Mouse (Mus musculus) midbrain, embryonic 10.5 days (tissue): ENCODE measurements around the gene Def8. TPM values are rescaled to one million over a fixed set of nuclear protein-coding genes. Genes with fewer than 3 reads are reported as not detected.
A peak's percentile ranks its signal among the peaks of the same experiment; 100 is the strongest.
"Not testable (repeated sequence)": the region's sequence is repeated elsewhere in the genome, so short reads cannot be mapped to it uniquely, and the experiment has no call there.

Experiments
- DNase-seq: peaks from one replicate; pipeline ENCODE4 v3.0.0-alpha.2; 2017; ENCODE audit warnings: low spot score
- H3K27ac ChIP-seq: fragments of 300-500 bp; sonication (generic); replicated peaks from 2 replicates; pipeline ENCODE4 v1.5.1; 2016; ENCODE audit warnings: mild to moderate bottlenecking
- H3K27me3 ChIP-seq: fragments of 300-500 bp; sonication (generic); 2 replicates; pipeline ENCODE4 v1.6.1; 2016; ENCODE audit warnings: low read depth, mild to moderate bottlenecking; ENCODE audit not compliant: poor library complexity, severe bottlenecking
- H3K36me3 ChIP-seq: fragments of 300-500 bp; sonication (generic); 2 replicates; pipeline ENCODE4 v1.6.1; 2016; ENCODE audit warnings: mild to moderate bottlenecking, moderate library complexity
- H3K4me1 ChIP-seq: fragments of 300-500 bp; sonication (generic); 2 replicates; pipeline ENCODE4 v1.6.1; 2016
- H3K4me3 ChIP-seq: fragments of 300-500 bp; sonication (generic); 2 replicates; pipeline ENCODE4 v1.5.1; 2016; ENCODE audit warnings: mild to moderate bottlenecking, moderate library complexity
- H3K9me3 ChIP-seq: fragments of 300-500 bp; sonication (generic); replicated peaks from 2 replicates; pipeline ENCODE4 v1.6.1; 2016; ENCODE audit warnings: mild to moderate bottlenecking
- WGBS: fragments of 180-500 bp; shearing (Covaris S2); methylation state at CpG from one replicate; pipeline ENCODE4 v1.1.7; 2016; 5-methylcytosine and 5-hydroxymethylcytosine counted together
- polyA plus RNA-seq: library from polyadenylated mRNA; unstranded; fragments of >200 nt; fragmentation: Nextera tagmentation; extraction: Ambion mirVana; gene quantifications from 2 replicates; pipeline ENCODE4 v1.2.1, GENCODE M21; 2016

The Def8 gene
- polyA plus RNA-seq, 1 experiment from 2014 or later, result 42.1 TPM

GRCm38 (mm10) chr8:123428939-123429721 lies 5.8 kb downstream of the Def8 start:
- DNase-seq, result no peak
- no peak overlapping the region for H3K27ac ChIP-seq
- peaks cover 75% of the 10 kb centered on the region for H3K9me3 ChIP-seq
- H3K27me3 ChIP-seq, result no peaks in the 10 kb centered on the region
- no peaks in the 10 kb centered on the region for H3K4me1 ChIP-seq
- WGBS, result 94% methylated on average over 23 of the region's 23 CpGs
- no peaks in the 10 kb centered on the region for H3K36me3 ChIP-seq
- no peak overlapping the region for H3K4me3 ChIP-seq

GRCm38 (mm10) chr8:123429722-123430013 lies 6.3 kb downstream of the Def8 start:
- not testable (repeated sequence) for H3K4me1 ChIP-seq
- WGBS, result 93% methylated on average over 15 of the region's 15 CpGs
- peaks cover 79% of the 10 kb centered on the region for H3K9me3 ChIP-seq

DNA sequence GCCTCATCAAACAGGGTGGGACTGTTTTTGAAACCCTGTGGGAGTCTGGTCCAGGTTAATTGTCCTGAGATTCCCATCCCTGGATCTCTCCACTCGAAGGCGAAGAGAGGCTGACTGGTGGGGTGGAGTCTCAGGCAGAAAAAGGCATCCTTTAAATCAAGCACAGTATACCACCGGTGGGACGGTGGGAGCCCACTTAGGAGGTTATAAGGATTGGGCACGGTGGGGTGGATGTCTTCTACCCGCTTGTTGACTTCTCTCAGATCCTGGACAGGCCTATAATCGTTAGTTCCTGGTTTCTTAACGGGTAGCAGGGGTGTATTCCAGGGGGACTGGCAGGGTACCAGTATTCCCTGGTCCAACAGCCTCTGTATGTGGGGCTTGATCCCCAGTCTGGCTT lies 7.6 kb downstream of the Def8 start:
- H3K36me3 ChIP-seq, H3K27me3 ChIP-seq, H3K4me3 ChIP-seq, H3K4me1 ChIP-seq, H3K27ac ChIP-seq, DNase-seq: not testable (repeated sequence)
- WGBS, result 91% methylated on average over 8 of the region's 8 CpGs
- H3K9me3 ChIP-seq, result peaks cover 85% of the 10 kb centered on the region

More at GRCm38 (mm10) chr8:123429722-123430013, 6.3 kb downstream of the Def8 start:
- not testable (repeated sequence) for H3K36me3 ChIP-seq, DNase-seq, H3K27me3 ChIP-seq, H3K27ac ChIP-seq, H3K4me3 ChIP-seq

DNA sequence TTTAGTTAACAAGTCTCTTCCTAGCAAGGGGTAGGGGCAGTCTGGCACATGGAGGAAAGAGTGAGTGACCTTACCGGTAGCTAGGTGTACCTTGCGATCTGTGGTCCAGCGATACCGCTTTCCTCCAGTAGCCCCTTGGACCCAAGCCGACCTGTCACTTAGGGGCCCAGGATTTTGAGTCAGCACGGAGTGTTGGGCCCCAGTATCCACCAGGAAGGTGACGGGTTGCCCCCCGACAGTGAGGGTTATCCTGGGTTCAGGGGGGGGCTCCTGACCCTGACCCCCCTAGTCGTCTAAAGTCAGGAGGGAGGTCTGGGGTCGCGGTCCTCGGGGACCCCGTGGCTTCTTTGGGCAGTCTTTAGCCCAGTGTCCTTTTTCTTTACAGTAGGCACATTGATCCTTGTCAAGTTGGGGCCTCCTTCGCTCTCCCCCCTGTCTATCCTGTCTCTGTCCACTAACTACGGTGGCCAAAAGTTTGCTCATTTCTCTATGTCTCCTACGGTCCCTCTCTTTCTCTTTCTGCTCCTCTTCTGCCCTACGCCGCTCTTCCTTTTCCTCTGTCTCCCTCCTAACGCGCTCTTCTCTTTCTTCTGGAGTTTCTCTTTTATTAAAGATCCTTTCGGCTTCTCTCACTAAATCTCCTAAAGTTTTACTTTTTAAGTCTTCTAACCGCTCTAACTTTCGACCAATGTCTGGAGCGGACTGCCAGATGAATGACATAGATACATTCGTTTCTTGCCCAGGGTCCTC lies 8.5 kb downstream of the Def8 start:
- H3K27ac ChIP-seq, result no peak overlapping the region
- 97% methylated on average over 25 of the region's 25 CpGs for WGBS
- peaks cover 79% of the 10 kb centered on the region for H3K9me3 ChIP-seq
- no peaks in the 10 kb centered on the region for H3K27me3 ChIP-seq
- no peaks in the 10 kb centered on the region for H3K36me3 ChIP-seq
- no peak for DNase-seq
- no peaks in the 10 kb centered on the region for H3K4me1 ChIP-seq
- no peak overlapping the region for H3K4me3 ChIP-seq

- no peak for DNase-seq
- WGBS, result 93% methylated on average over 16 of the region's 16 CpGs
Observed at GRCm38 (mm10) chr8:123432381-123432780, 9.1 kb downstream of the Def8 start.

GRCm38 (mm10) chr8:123433241-123433974 lies 10.1 kb downstream of the Def8 start:
- not testable (repeated sequence) for H3K4me1 ChIP-seq, H3K27ac ChIP-seq
- 97% methylated on average over 47 of the region's 47 CpGs for WGBS

More at GRCm38 (mm10) chr8:123432381-123432780, 9.1 kb downstream of the Def8 start:
- Histone ChIP-seq H3K9me3 (peaks cover 74% of the 10 kb centered on the region), H3K36me3 (no peaks in the 10 kb centered on the region), H3K4me3 (no peak overlapping the region), H3K4me1 (no peaks in the 10 kb centered on the region), H3K27ac (no peak overlapping the region), H3K27me3 (no peaks in the 10 kb centered on the region)

GRCm38 (mm10) chr8:123441788-123442187 lies 18.5 kb downstream of the Def8 start:
- Histone ChIP-seq H3K27me3 (no peaks in the 10 kb centered on the region), H3K36me3 (no peaks in the 10 kb centered on the region), H3K27ac (no peak overlapping the region), H3K4me1 (peaks cover 15% of the 10 kb centered on the region), H3K9me3 (0 out of 2 replicates have a peak, but pooled peaks cover 6% of the 10 kb centered on the region), H3K4me3 (no peak overlapping the region)
- no peak for DNase-seq
- 90% methylated on average over 2 of the region's 2 CpGs for WGBS

More at GRCm38 (mm10) chr8:123433241-123433974, 10.1 kb downstream of the Def8 start:
- DNase-seq, H3K27me3 ChIP-seq, H3K4me3 ChIP-seq, H3K36me3 ChIP-seq: not testable (repeated sequence)
- H3K9me3 ChIP-seq, result peaks cover 68% of the 10 kb centered on the region

DNA sequence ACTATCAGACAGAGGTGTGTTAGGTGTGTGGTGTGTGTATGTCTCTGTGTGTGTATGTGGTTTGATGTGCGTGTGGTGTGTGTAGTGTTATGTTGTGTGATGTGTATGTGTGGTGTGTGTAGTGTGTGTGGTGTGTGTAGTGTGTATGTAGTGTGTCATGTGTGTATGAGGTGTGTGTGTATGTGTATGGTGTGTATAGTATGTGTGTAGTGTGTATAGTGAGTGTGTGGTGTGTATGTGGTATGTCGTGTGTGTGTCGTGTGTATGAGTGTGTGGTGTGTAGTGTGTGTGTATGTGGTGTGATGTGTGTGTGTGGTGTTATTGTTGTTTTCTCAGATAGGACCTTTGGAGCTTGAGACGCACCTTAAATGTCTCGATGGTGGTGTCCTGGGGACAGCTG lies 19.0 kb downstream of the Def8 start:
- 0 out of 2 replicates have a peak, but pooled peaks cover 4% of the 10 kb centered on the region for H3K9me3 ChIP-seq
- H3K27me3 ChIP-seq, result no peaks in the 10 kb centered on the region
- peak overlapping the region; percentile 94; the same call in 1 of the 2 replicates for H3K27ac ChIP-seq
- WGBS, result 82% methylated on average over 5 of the region's 5 CpGs
- peak overlapping the region; percentile 66 for H3K4me3 ChIP-seq
- H3K36me3 ChIP-seq, result no peaks in the 10 kb centered on the region
- peaks cover 15% of the 10 kb centered on the region for H3K4me1 ChIP-seq
- DNase-seq, result no peak

DNA sequence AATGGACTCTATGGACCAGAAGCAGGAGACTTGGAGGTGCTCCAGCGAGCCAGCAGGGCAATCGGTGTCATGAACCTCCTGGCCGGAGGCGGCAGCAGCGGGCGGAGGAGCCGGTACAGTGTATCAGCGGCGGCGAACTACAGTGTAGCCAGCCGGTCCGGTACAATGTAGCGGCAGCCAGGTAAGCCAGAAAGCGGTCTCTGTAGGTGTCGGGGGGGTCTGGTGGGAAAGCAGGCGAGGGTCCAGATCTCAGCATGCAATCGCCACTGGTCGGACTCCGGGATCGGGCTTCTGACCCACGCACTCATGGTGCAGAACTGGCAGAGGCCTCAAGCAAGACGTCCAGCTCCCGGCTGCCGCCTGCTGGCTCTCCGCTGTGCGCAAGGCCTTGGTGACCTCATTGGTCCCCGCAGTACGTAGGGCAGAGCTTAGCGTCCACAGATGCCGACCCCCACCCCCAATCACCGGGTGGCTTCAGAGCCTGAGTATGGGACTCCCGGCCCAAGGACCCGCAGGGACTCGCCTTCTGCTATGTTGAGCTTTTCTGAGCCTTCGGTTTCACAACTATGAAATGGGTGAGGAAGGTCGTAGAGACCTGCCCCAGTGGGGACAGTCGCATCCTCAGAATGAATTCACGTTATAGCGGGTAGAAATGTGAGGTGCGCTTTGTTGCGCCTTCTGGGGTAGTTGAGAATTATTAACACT lies 19.7 kb downstream of the Def8 start:
- Histone ChIP-seq H3K9me3 (no peaks in the 10 kb centered on the region), H3K27me3 (no peaks in the 10 kb centered on the region), H3K27ac (peak overlapping the region; percentile 94), H3K4me3 (peak overlapping the region; percentile 66), H3K36me3 (no peaks in the 10 kb centered on the region), H3K4me1 (peaks cover 15% of the 10 kb centered on the region)
- 1% methylated on average over 41 of the region's 41 CpGs for WGBS
- DNase-seq, result peak; percentile 93

GRCm38 (mm10) chr8:123443576-123443921 lies 20.2 kb downstream of the Def8 start:
- Histone ChIP-seq H3K9me3 (no peaks in the 10 kb centered on the region), H3K36me3 (no peaks in the 10 kb centered on the region), H3K27ac (peak overlapping the region; percentile 94), H3K4me3 (peak overlapping the region; percentile 66), H3K4me1 (peaks cover 15% of the 10 kb centered on the region), H3K27me3 (no peaks in the 10 kb centered on the region)
- 33% methylated on average over 4 of the region's 4 CpGs for WGBS
- no peak for DNase-seq

DNA sequence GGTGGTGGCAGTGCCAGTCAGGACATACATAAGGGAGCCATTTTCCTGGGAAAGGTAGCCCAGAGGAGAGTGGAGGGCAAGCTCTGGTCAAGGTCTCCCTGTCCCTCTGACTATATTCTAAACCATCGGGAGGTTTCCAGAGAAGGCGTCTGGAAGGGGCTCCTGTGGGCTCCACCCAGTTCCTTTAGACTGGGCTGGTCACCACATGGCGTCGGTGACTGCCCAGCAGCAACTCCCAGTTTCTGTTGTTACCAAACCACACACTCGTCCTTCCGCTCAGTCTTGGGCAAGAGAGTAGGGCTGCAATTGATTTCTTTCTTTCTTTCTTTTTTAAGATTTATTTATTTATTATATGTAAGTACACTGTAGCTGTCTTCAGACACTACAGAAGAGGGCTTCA lies 20.8 kb downstream of the Def8 start:
- Histone ChIP-seq H3K27ac (no peak overlapping the region), H3K9me3 (no peaks in the 10 kb centered on the region), H3K36me3 (peaks cover 3% of the 10 kb centered on the region), H3K4me3 (peak overlapping the region; percentile 66; the same call in 1 of the 2 replicates), H3K27me3 (no peaks in the 10 kb centered on the region), H3K4me1 (peaks cover 15% of the 10 kb centered on the region)
- DNase-seq, result no peak
- WGBS, result 89% methylated on average over 6 of the region's 6 CpGs

DNA sequence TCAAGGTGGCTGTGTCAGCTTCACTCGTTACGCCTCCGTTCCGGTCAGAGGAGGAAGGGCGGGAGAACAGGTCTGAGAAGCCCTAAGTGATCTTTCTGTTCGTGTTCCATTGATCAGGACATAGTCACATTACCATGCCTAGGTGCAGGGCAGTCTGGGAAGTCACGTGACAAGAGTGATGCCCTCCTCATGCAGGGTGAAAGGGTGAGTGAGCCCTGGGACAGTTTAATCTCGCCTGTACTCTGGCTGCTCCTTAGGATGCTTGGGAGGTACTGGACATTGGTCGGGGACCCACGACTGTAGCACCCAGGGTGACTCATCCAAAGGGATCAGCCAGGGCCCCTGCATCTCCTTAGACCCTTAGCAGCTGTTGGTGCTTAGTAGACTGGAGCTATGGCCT lies 22.7 kb downstream of the Def8 start:
- Histone ChIP-seq H3K27me3 (no peaks in the 10 kb centered on the region), H3K4me1 (peaks cover 15% of the 10 kb centered on the region), H3K36me3 (peaks cover 17% of the 10 kb centered on the region), H3K4me3 (no peak overlapping the region), H3K9me3 (no peaks in the 10 kb centered on the region), H3K27ac (no peak overlapping the region)
- WGBS, result 90% methylated on average over 10 of the region's 10 CpGs
- DNase-seq, result no peak
